Mouse (Mus musculus): ENCODE data around the gene Fam19a3.
"Not testable (repeated sequence)": the region's sequence is repeated elsewhere in the genome, so short reads cannot be mapped to it uniquely, and the experiment has no call there.

Fam19a3 gene

GRCm38 (mm10) chr3:104765021-104765420, 16.6 kb downstream of the Fam19a3 start:
- DNase-seq (ENCODE audit: low read depth) = peak; percentile 64

GRCm38 (mm10) chr3:104762103-104762863, 19.4 kb downstream of the Fam19a3 start:
- DNase-seq (ENCODE audit: low read depth) = peak; percentile 59

- DNase-seq (ENCODE audit: low read depth) = no peak
These were observed 22.8 kb downstream of the Fam19a3 start for GRCm38 (mm10) chr3:104758869-104759268.

GRCm38 (mm10) chr3:104758406-104758805, 23.2 kb downstream of the Fam19a3 start:
- no peak for DNase-seq (ENCODE audit: low read depth)

- DNase-seq (ENCODE audit: low read depth) = not testable (repeated sequence)
These were observed 28.8 kb downstream of the Fam19a3 start for GRCm38 (mm10) chr3:104752845-104753244.

- peak; percentile 24 for DNase-seq (ENCODE audit: low read depth)
These were observed 37.8 kb downstream of the Fam19a3 start for GRCm38 (mm10) chr3:104743864-104744263.

GRCm38 (mm10) chr3:104743161-104743560, 38.5 kb downstream of the Fam19a3 start:
- no peak for DNase-seq (ENCODE audit: low read depth)

GRCm38 (mm10) chr3:104741954-104742353, 39.7 kb downstream of the Fam19a3 start:
- no peak for DNase-seq (ENCODE audit: low read depth)

GRCm38 (mm10) chr3:104734654-104735053, 47.0 kb downstream of the Fam19a3 start:
- no peak for DNase-seq (ENCODE audit: low read depth)

- DNase-seq (ENCODE audit: low read depth) = no peak
These were observed 48.7 kb downstream of the Fam19a3 start for GRCm38 (mm10) chr3:104732907-104733306.

GRCm38 (mm10) chr3:104729270-104729839, 52.3 kb downstream of the Fam19a3 start:
- peak; percentile 56 for DNase-seq (ENCODE audit: low read depth)
